Mouse (Mus musculus): ENCODE results near the gene Gstm4.

Gstm4 gene

DNA sequence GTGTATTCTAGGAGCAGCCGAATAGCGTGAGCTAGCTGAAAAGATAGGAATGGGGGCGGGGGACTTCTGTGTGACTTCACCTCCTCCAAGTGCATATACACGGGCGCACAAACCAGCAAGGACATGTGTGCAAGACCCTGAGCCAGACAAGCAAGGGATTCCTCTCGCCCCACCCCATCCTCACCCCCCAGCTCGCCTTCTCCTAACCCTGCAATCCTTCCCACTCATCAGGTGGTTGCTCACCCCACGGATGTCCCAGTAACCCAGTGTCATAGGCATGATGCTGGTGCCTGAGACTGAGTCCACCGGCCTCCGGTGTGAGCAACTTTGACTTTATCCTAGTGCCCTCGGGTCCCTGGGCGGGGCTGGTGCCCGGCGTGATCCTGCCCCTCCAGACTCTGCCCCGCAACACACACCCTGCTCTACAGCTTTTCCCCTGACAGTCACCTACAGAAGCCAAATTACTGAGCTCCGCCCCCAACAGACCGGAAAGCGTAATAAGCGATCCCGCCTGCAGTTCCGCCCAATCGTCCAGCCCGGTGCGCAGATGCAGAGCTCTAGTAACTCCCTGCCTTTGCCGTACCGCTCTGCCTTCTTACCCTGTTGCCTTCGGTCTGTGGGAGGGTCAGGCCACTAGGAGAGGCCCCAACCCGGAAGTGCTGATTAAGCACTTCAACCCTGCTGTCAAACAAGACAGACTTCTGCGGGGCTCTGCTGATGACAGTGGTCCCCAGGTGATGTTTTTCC lies at the start of gene Gstm4:
Gstm4 (minus strand) TSS at position 501 of the 747 bp plus-strand sequence.
- in situ Hi-C loops (cut with MboI, MseI) = no loop called here

DNA sequence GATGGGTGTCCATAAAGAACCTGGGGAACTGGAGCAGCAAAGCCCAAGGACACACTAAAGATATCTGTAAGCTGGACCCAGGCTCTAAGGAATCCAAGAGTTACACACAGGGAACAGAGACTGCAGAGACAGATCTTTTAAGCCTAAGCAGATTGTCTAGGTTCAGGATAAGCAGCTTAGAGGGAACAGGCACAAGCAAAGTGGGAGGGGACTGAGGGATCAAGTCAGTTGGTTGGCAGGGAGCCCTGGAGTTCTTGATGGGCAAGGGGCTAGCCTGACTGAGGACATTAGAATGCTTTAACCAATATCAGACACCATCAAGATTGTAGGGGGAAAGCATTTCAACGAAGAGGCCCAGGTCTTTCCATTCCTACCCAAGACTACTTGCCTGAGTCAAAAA lies 49.5 kb upstream of the Gstm4 start:
- in situ Hi-C loops (cut with MboI, MseI) = no loop called here

DNA sequence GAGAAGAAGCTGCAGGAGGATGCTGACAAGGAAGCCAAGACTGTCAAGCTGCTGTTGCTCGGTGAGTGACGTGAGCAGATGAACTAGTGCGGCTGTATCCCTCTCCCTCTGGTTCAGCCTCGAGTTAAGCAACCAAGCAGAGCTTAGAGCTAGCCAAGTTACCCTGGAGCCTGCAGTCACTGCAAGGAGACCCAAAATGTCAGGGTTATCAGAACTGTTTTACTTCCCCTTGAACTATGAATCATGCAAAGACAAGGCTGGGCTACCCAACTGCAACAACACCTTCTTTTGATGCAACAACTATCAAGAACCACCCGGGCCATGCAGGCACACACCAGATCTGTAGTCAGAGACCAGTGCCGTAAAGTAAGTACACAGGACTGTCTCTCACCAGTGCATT lies 48.6 kb upstream of the Gstm4 start:
- in situ Hi-C loops (cut with MboI, MseI) = no loop called here

DNA sequence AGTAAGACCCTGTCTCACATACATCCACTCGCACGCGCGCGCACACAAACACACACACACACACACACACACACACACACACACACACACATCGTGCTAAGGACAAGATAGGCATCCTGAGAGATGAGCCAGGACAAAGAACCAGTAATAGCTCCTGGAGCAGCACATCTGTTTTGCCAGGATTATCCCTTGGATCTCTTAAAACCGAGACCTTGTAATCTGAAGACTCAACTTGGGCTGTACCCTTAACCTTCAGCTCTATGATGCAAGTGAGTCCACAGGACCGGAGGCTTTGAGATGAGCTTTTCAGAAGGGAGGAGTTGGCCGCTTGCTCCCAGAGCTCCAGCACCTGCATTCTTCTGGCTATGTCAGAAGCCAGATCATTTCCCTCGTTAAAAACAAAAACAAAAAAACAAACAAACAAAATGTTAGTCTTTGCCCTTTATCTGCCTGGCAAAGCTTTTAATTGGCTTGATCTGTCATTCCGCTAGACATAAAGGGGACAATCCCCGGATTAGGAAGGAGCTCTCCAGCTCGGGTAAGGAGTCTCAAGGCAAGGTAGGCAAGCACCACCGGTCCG lies 47.9 kb upstream of the Gstm4 start, which contains the start of gene Gnat2:
Gnat2 (plus strand) TSS at position 254 of the 580 bp plus-strand sequence.
- in situ Hi-C loops (cut with MboI, MseI) = no loop called here

DNA sequence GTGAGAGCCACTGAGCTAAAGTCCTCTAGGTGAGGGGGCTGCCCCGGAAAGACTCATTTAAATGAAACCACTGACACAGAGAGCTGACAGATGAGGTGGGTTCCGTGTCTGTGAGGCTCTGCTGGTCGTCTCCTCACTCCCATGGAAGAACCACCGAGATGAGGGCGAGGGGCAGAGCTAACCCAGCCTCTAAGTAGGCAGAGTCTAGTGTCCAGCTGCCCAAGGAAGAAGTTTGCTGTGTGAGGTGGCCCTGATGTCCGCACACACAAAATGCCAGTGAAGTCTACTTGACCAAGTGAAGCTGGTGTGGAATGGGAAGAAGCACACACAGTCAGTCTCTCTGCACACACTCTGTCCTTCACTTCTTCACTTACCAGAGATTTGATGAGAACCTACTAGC lies 47.3 kb upstream of the Gstm4 start:
- in situ Hi-C loops (cut with MboI, MseI) = no loop called here

DNA sequence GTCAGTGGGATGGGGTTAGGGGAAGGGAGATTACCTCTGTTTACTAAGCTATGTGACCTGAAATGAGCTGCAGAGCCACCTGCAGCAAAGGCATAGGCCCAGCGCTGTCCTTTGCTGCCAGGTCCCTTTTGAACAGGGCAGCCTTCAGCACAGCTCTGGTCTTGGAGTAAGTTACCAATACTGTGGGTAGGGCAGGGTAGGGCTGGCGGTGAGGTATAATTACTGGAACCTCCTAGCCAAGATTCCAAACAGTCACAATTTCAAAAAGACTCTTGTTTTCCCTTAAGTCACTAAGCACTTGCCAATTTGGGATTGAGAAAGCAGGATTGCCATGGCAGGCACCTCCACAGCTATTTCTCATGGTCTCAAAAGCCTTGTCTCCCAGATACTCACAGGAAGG lies 45.9 kb upstream of the Gstm4 start:
- in situ Hi-C loops (cut with MboI, MseI) = no loop called here

DNA sequence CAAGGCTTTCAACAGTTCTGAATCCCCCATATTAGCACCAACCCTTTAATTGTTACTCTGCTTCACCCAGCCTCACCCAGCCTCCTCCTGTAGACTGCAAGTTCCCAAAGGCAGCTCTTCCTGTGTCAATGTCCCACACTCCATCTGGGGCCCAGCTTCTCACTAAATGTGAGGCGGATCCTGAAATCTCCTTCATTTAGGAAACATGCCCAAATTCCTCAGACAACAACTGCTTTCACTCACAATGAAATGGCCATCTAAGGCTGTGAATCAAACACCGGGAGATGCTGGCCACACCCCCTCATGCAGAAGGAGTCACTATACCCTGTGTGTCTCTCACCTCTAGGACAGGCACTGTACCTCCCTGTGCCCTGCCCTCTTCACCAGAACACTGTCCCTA lies 45.2 kb upstream of the Gstm4 start:
- in situ Hi-C loops (cut with MboI, MseI) = no loop called here

DNA sequence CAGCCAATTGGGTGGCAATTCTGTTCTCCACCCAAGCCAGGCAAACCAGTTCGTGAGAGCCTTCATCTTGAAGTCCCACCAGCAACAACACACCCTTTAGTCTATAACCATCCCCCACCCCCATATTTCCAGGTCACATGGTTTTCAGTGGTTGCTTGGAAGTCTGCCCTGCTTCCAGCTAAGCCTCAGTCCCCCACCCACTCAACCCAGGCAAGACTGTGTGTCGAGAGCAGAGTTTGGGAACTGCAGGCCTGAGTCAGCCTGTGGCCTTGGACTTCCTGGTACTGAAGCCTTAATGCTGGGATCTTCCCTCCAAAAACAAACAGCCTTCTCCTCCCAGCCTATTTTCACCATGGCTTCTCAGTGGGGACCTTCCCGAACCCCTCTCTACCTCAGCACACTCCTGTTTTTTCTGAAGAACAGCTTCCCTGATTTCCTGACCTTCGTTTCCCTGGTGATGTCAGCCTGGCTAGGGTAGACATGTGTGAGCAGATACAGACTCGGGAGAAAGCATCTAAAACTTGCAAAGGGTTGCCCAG lies 44.2 kb upstream of the Gstm4 start:
- in situ Hi-C loops (cut with MboI, MseI) = no loop called here

DNA sequence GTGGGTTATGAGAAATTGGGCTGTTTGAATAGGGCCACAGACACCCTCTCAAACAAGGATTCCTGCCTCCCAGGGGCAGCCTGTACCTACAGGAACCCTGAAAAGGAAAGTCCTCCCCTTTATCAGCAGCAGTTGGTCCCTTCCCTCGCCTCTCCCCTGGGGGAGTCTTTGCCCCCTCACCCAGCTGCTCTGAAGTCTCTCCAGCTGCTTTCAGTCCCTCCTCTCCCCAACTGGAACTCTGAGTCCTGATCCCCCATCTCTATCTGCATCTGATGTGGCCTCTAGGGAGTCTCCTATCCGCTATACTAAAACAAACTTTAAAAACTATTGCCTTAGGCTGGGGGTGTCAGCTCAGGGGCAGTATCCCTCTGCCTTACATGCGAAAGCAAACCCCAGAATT lies 42.6 kb upstream of the Gstm4 start:
- in situ Hi-C loops (cut with MboI, MseI) = no loop called here

DNA sequence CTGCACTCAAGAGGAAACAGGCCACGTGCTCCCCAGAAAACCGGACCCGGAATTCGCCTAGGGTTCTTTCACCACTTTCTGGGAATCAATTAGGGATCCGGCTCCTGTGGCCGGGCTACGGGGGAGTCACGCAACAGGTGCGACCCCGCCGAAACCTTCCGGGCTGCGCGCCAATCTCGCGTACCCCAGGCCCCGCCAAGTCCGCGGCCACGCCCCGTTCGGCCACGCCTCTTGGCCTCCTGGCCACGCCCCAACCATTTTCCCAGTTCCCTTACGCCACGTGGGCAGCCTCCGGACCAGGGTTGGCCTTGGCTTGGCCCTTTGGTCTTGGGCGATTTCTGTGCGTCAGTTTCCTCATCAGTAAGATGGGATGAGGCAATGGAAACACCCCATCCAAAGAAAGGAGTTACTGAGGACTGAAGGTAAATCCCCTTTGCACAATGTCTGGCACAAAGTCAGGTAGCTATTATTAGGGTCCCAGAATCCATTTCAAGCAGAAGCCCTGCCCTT lies 41.8 kb upstream of the Gstm4 start, which contains the start of gene Ampd2:
Ampd2 (minus strand) TSS at position 182 of the 510 bp plus-strand sequence.
- in situ Hi-C loops (cut with MboI, MseI) = no loop called here

DNA sequence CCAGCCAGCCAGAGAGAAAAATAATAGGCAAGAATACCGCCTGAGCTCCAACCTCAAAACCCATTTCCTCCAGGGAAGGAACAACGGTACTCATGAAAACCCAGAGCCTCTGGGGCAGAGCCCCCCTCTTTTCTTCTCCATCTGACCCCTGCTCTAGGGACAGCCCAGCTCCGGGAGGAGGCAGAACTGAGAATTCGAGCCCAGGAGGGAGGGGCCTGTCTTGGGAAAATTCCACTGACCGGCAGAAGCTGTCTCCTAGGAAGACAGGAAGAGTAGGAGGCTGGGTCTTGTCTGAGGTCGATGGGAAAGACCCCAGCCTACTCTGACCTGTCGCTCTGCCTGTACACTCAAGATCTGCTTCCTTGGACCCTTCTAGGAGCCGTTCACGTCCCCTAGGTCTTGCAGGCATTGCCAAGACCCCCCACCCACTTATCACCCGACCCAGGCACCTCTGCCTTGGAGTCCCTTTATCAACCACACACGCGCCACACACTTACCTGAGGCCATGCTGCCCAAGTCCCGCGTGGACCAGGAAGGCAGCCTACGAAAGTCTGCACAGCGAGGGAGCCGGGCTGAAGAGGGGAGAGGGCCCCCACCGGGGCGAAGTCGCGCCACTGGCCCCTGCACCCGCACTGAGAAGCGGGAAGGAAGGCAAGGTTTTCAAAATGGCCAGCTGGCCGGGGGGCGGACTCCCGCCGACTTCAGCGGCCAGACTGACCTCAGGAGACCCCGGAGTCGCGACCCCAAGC lies 41.2 kb upstream of the Gstm4 start:
- in situ Hi-C loops (cut with MboI, MseI) = no loop called here

DNA sequence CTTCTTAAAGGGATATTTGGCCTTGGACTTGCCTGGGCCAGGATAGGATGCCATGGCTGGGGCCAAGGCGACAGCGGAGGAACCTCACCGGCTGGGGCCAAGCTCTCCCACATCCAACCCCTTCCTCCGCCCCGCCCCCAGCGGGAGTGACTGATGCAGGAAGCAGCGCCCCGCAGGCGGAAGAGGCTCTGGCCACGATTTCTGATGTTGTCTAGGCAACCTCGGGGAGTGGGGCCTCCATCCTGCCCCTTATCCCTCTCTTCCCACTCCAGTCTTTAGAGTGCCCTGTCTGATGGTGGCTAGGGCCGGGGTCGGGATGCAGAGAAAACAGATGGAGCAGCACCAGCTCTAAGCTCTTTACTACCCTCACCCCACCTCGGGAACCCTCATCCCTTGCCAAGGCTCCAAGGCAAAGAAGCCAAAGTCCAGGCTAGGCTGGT lies 40.6 kb upstream of the Gstm4 start:
- in situ Hi-C loops (cut with MboI, MseI) = no loop called here

DNA sequence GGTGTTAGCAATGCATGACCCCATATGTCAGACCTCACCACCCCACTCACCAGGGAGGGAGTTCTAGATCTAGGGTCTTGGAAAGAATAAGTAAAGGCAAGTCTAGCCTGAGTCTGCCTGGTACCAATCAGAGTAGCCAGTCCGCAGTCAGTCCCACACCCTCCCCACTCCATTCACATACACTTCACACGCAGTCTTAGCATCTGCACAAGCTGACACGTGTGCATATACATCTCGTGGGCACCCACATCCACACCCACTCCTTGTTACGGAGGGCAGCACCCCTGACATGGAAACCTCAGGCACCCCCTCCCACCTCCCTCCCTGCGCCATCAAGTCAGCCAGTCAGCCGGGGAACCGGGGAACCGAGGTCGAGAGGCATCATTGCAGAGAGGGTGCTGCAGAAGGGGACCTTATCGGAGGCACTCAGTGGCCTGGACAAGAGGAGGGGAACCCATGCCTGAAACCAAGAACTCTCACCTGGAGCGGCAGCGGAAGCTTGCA lies 40.1 kb upstream of the Gstm4 start:
- in situ Hi-C loops (cut with MboI, MseI) = loop anchor here (5.0 kb wide), 1 partner anchor 67 kb away; the partner anchor contains the start of gene Gpr61

DNA sequence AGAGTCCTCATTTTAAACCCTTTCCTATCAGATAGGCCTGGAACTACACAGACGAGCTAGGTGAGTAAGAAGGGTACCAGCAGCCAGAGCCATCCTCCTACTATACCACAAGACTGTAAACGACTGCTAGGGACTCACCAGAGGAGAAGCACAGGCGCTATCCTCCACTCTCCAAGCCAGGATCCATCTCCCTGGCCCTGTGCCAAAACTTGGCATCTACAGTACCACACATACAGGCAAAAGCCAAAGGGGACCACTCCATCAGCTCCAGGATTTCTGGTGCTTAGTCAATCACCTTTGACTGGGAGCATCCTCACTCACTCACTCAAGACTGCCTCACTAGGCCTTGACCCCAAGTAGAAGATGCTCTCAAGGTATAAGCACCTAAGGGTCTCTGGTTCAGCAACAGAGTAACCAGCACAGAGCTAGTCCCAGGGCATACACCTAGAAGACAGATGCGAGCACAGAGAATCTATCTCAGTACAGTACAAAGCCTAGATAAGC lies 39.3 kb upstream of the Gstm4 start:
- in situ Hi-C loops (cut with MboI, MseI) = loop anchor here (5.0 kb wide), 1 partner anchor 68 kb away; the partner anchor contains the start of gene Gpr61

DNA sequence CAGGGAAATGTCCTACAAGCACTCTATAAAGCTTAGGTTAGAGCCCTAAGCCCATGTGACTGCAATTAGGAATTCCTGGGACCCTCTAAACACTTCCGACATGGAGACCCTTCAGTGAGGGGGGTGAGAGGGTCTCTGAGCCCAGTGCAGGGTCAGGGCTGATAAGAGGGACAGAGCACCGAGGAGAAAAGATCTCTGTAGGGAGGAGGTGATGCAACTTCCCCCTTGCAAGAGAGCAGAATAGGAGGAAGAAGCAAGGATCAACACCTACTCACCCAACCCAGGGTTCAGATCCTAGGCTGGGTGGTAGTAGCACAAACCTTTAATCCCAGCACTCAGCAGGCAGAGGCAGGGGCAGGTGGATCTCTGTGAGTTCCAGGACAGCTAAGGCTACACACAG lies 38.5 kb upstream of the Gstm4 start:
- in situ Hi-C loops (cut with MboI, MseI) = loop anchor here (5.0 kb wide), 1 partner anchor 69 kb away; the partner anchor contains the start of gene Gpr61

DNA sequence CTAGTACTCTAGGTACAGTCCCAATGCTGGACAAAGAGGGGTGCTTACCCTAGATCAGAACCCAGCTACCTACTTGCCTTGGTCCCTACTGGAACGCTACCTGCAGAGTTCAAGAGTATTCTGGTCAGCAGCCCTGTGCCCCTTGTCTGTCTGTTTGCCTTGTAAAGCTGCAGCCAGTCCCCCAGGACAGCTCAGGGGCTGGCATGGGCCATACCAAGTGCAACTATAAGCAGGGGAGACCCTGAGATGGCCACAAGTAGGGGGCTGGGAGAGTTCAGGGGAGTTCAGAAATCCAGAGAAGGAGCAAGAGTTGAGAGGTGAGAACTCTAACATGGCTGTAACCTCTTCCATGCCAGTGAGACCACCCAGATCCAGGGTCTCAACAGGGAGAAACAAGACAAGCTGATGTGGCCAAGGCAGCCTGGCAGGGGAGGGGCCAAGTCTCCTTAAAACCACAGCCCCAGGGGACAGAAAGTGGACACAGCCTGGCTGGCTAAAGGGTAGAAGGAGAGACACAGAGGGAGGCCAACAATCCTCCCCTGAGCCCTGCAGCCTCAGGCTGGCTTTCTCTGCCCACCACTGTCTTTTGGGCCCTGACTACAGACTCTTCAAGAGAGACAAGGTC lies 37.7 kb upstream of the Gstm4 start:
- in situ Hi-C loops (cut with MboI, MseI) = loop anchor here (5.0 kb wide), 1 partner anchor 70 kb away; the partner anchor contains the start of gene Gpr61

DNA sequence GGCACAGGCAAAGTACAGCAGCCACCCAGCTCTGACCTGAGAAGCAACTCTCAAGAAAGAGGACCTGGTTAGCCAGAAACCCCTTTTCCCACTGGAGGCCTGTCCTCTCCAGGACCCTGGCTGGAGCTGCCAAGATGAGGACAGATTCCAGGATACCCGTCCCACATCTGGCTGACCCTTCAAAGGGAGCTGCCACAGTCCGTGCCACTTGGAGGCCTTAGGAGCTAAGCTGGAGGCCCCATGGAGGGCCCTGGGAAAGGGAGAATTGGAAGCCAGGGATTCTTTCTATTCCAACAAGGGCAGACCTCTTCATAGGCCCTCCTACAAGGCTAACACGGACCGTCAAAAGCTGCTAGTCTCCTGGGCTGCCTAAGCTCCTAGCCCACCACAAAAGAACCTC lies 37.0 kb upstream of the Gstm4 start:
- in situ Hi-C loops (cut with MboI, MseI) = loop anchor here (5.0 kb wide), 1 partner anchor 71 kb away; the partner anchor contains the start of gene Gpr61

DNA sequence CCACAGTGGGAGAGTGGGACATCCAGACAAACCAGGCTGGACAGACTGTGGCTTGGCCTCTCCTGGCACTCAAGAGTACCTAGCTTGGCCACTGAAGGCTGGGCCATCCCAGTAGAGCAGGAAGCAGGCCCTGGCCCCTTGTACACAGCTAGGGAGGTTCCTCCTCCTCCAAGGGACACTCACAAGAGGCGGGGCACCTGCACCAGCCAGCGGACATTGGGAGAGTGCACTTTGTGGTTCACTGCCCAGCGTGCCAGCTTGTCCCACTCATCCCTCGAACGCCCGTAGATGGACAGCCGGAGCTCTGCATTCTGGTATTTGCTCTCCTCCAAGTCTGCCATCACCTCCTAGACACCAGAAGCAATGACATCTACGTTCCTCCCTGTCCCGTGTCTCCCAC lies 32.1 kb upstream of the Gstm4 start:
- in situ Hi-C loops (cut with MboI, MseI) = no loop called here

DNA sequence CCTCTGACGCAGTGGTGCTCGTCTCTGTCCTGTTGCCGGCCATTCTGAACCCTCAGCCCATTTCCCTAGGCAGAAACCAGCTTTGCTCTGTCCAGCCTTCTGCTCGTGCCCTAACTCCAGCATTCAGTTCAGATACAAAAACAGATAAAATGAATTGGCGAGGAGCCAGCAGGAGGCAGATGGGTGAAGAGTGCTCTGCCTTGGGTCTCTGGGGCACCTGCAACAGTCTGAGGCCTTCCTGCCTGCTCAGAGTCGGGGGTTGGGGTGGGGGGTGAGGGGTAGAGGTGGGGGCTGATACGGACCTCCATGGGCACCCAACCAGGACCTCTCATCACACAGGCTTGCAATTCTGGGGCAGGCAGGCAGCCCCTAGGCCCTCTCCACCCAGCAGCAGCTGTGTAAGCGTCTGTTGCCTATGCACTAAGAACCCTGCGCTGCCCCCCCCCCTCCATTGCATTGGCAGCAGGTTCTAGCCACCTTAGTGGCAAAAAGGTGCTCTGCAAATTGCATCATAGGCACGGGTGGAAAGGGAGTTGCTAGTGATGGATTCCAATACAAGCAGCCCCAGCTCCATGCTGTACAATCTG lies 28.4 kb upstream of the Gstm4 start:
- in situ Hi-C loops (cut with MboI, MseI) = no loop called here

All from T-helper 2 cell (primary cell).